Mouse (Mus musculus) small intestine, adult 2 months (tissue): Measurements from ENCODE around the gene Mpo.

Experiments
- CTCF ChIP-seq: fragments of 200-500 bp; IDR thresholded peaks from 2 replicates; pipeline ENCODE4 v1.5.1; 2012; ENCODE audit warnings: low read depth, mild to moderate bottlenecking, control low read depth, inconsistent platforms, low read length, moderate library complexity, mixed read lengths; ENCODE audit not compliant: insufficient replicate concordance, insufficient read length; ENCODE audit errors: extremely low read depth
- POLR2A ChIP-seq: fragments of 200-500 bp; IDR thresholded peaks from 2 replicates; pipeline ENCODE4 v1.6.1; 2012; ENCODE audit warnings: low read depth, mild to moderate bottlenecking, control low read depth, inconsistent platforms, low read length, moderate library complexity

DNA sequence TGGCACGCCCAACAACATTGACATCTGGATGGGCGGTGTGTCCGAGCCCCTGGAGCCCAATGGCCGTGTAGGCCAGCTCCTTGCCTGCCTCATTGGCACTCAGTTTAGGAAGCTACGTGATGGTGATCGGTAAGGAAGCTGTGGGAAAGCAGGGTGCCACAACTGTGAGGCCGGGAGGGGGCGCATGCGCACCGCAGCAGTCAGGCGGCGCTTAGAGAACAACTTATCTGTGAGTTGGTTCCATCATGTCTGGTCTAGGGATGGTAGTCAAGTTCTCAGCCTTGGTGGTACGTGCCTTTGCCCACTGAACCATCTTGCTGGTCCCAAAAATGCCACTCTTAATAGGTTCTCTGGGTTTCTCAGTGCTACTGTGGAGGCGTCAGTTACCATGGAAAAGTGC lies 9.2 kb downstream of the Mpo start:
- TF ChIP-seq CTCF (peak; percentile 22; the same call in 1 of the 2 replicates), POLR2A (no peak)
